Mouse (Mus musculus) MEL (cell line): ENCODE results near the gene Srsf1. TPM values are rescaled to one million over a fixed set of nuclear protein-coding genes. Genes with fewer than 3 reads are reported as not detected.

Experiments used
- DNase-seq: peaks from one replicate; pipeline ENCODE4 v3.0.0; 2011; ENCODE audit warnings: low read depth, low spot score
- H3K27ac ChIP-seq: 2 replicates; pipeline ENCODE4 v1.5.1; 2012; ENCODE audit warnings: low read depth, mild to moderate bottlenecking, control low read depth, low read length, moderate library complexity; ENCODE audit not compliant: control insufficient read depth
- H3K27me3 ChIP-seq, 2 experiments: fragments of 150-350 bp in 1 of 2; sonication (generic) in 1 of 2; 2 replicates each; pipeline ENCODE4 v1.6.1; 2012; ENCODE audit warnings: low read length in 2 of 2, mild to moderate bottlenecking in 2 of 2, improper control_type of control experiment in 1 of 2, moderate library complexity in 1 of 2; ENCODE audit not compliant: insufficient read depth in 2 of 2, control insufficient read depth in 1 of 2
- H3K36me3 ChIP-seq, 2 experiments: 2 replicates each; pipeline ENCODE4 v1.6.1; 2012 to 2014; ENCODE audit warnings: low read length in 2 of 2, improper control_type of control experiment in 1 of 2, inconsistent platforms in 1 of 2, mild to moderate bottlenecking in 1 of 2; ENCODE audit not compliant: insufficient read depth in 2 of 2, control insufficient read depth in 1 of 2
- H3K4me1 ChIP-seq, 2 experiments: fragments of 150-350 bp in 1 of 2; sonication (generic) in 1 of 2; 2 replicates each; pipeline ENCODE4 v1.6.1; 2012; ENCODE audit warnings: low read length in 2 of 2, improper control_type of control experiment in 1 of 2, mild to moderate bottlenecking in 1 of 2; ENCODE audit not compliant: insufficient read depth in 2 of 2, control insufficient read depth in 1 of 2
- H3K4me3 ChIP-seq, 2 experiments: fragments of 150-350 bp in 1 of 2; sonication (generic) in 1 of 2; 2 replicates each; pipeline ENCODE4 v1.5.1; 2012; ENCODE audit warnings: low read depth in 2 of 2, low read length in 2 of 2, mild to moderate bottlenecking in 2 of 2, moderate library complexity in 2 of 2, control low read depth in 1 of 2, improper control_type of control experiment in 1 of 2; ENCODE audit not compliant: control insufficient read depth in 1 of 2, insufficient read depth in 1 of 2
- H3K79me2 ChIP-seq: 2 replicates; pipeline ENCODE4 v1.6.1; 2012; ENCODE audit warnings: mild to moderate bottlenecking, low read length, moderate library complexity; ENCODE audit not compliant: control insufficient read depth, poor library complexity, insufficient read depth
- H3K9ac ChIP-seq: 2 replicates; pipeline ENCODE4 v1.6.1; 2012; ENCODE audit warnings: low read depth, mild to moderate bottlenecking, control low read depth, low read length, moderate library complexity; ENCODE audit not compliant: control insufficient read depth, poor library complexity, severe bottlenecking
- H3K9me3 ChIP-seq: fragments of 150-350 bp; sonication (generic); replicated peaks from 2 replicates; pipeline ENCODE4 v1.6.1; 2012; ENCODE audit warnings: mild to moderate bottlenecking, low read length, improper control_type of control experiment, moderate library complexity; ENCODE audit not compliant: insufficient read depth
- BHLHE40 ChIP-seq: IDR thresholded peaks from 2 replicates; pipeline ENCODE4 v1.6.1; 2012; ENCODE audit warnings: low read depth, mild to moderate bottlenecking, inconsistent platforms, low read length, improper control_type of control experiment, borderline replicate concordance
- CHD1 ChIP-seq: IDR thresholded peaks from 2 replicates; pipeline ENCODE4 v1.6.1; 2012; ENCODE audit warnings: low read depth, mild to moderate bottlenecking, inconsistent platforms, low read length, improper control_type of control experiment
- CHD2 ChIP-seq: IDR thresholded peaks from 2 replicates; pipeline ENCODE4 v1.6.1; 2011; ENCODE audit warnings: low read length, improper control_type of control experiment
- CTCF ChIP-seq, 3 experiments: IDR thresholded peaks in 2 of 3; conservative IDR thresholded peaks in 1 of 3; 2 replicates each; pipeline ENCODE4 v1.5.1; 2011 to 2012; ENCODE audit warnings: low read length in 3 of 3, low read depth in 2 of 3, mild to moderate bottlenecking in 2 of 3, improper control_type of control experiment in 1 of 3, inconsistent platforms in 1 of 3, mixed read lengths in 1 of 3, moderate library complexity in 1 of 3; ENCODE audit not compliant: control insufficient read depth in 1 of 3, insufficient read depth in 1 of 3, poor library complexity in 1 of 3, severe bottlenecking in 1 of 3
- ELF1 ChIP-seq: IDR thresholded peaks from 2 replicates; pipeline ENCODE4 v1.6.1; 2014; ENCODE audit warnings: low read depth, mild to moderate bottlenecking, inconsistent platforms, low read length, improper control_type of control experiment, moderate library complexity
- EP300 ChIP-seq, 2 experiments: IDR thresholded peaks; 2 replicates each; pipeline ENCODE4 v1.6.1; 2011; ENCODE audit warnings: improper control_type of control experiment in 2 of 2, low read length in 2 of 2, low read depth in 1 of 2, mild to moderate bottlenecking in 1 of 2
- ETS1 ChIP-seq: IDR thresholded peaks from 2 replicates; pipeline ENCODE4 v1.6.1; 2012; ENCODE audit warnings: low read depth, mild to moderate bottlenecking, inconsistent platforms, low read length, improper control_type of control experiment, moderate library complexity
- GABPA ChIP-seq: IDR thresholded peaks from 2 replicates; pipeline ENCODE4 v1.6.1; 2012; ENCODE audit warnings: low read depth, mild to moderate bottlenecking, inconsistent platforms, low read length, improper control_type of control experiment, moderate library complexity
- GATA1 ChIP-seq: IDR thresholded peaks from 2 replicates; pipeline ENCODE4 v1.6.1; 2011; ENCODE audit warnings: low read depth, low read length, improper control_type of control experiment
- HCFC1 ChIP-seq: IDR thresholded peaks from 2 replicates; pipeline ENCODE4 v1.6.1; 2012; ENCODE audit warnings: low read depth, mild to moderate bottlenecking, inconsistent platforms, low read length, improper control_type of control experiment, moderate library complexity
- JUND ChIP-seq: IDR thresholded peaks from 2 replicates; pipeline ENCODE4 v1.6.1; 2011; ENCODE audit warnings: low read depth, mild to moderate bottlenecking, improper control_type of control experiment, low read length
- KAT2A ChIP-seq: conservative IDR thresholded peaks from 2 replicates; pipeline ENCODE4 v1.6.1; 2012; ENCODE audit warnings: low read depth, low read length, improper control_type of control experiment, inconsistent platforms
- MAFK ChIP-seq: IDR thresholded peaks from 2 replicates; pipeline ENCODE4 v1.6.1; 2011; ENCODE audit warnings: low read depth, mild to moderate bottlenecking, low read length, improper control_type of control experiment, borderline replicate concordance
- MAX ChIP-seq: IDR thresholded peaks from 2 replicates; pipeline ENCODE4 v1.6.1; 2011; ENCODE audit warnings: low read length, improper control_type of control experiment
- MAZ ChIP-seq: IDR thresholded peaks from 2 replicates; pipeline ENCODE4 v1.6.1; 2012; ENCODE audit warnings: low read depth, mild to moderate bottlenecking, inconsistent platforms, low read length, improper control_type of control experiment
- MEF2A ChIP-seq: IDR thresholded peaks from 2 replicates; pipeline ENCODE4 v1.6.1; 2014; ENCODE audit warnings: low read depth, mild to moderate bottlenecking, inconsistent platforms, low read length, improper control_type of control experiment; ENCODE audit not compliant: poor library complexity, insufficient replicate concordance, severe bottlenecking; ENCODE audit errors: extremely low read depth
- MXI1 ChIP-seq: IDR thresholded peaks from 2 replicates; pipeline ENCODE4 v1.6.1; 2011; ENCODE audit warnings: mild to moderate bottlenecking, low read depth, low read length, improper control_type of control experiment
- MYB ChIP-seq: IDR thresholded peaks from 2 replicates; pipeline ENCODE4 v1.6.1; 2011; ENCODE audit warnings: mild to moderate bottlenecking, low read depth, low read length, improper control_type of control experiment
- MYC ChIP-seq: IDR thresholded peaks from 2 replicates; pipeline ENCODE4 v1.6.1; 2011; ENCODE audit warnings: low read depth, mild to moderate bottlenecking, low read length, improper control_type of control experiment, moderate library complexity
- NELFE ChIP-seq: IDR thresholded peaks from 2 replicates; pipeline ENCODE4 v1.6.1; 2011; ENCODE audit warnings: low read depth, low read length, improper control_type of control experiment
- NRF1 ChIP-seq: IDR thresholded peaks from 2 replicates; pipeline ENCODE4 v1.6.1; 2014; ENCODE audit warnings: low read depth, mild to moderate bottlenecking, inconsistent platforms, low read length, improper control_type of control experiment, moderate library complexity; ENCODE audit not compliant: poor library complexity, insufficient read depth, severe bottlenecking
- POLR2A ChIP-seq, 2 experiments: IDR thresholded peaks; 2 replicates each; pipeline ENCODE4 v1.6.1; 2011 to 2012; ENCODE audit warnings: low read length in 2 of 2, mild to moderate bottlenecking in 2 of 2, control low read depth in 1 of 2, improper control_type of control experiment in 1 of 2, low read depth in 1 of 2, moderate library complexity in 1 of 2; ENCODE audit not compliant: control insufficient read depth in 1 of 2, insufficient read depth in 1 of 2, poor library complexity in 1 of 2
- POLR2AphosphoS2 ChIP-seq: IDR thresholded peaks from 2 replicates; pipeline ENCODE4 v1.6.1; 2011; ENCODE audit warnings: low read length, improper control_type of control experiment
- POLR2AphosphoS5 ChIP-seq: IDR thresholded peaks from 2 replicates; pipeline ENCODE4 v1.6.1; 2012; ENCODE audit warnings: low read depth, borderline replicate concordance, mild to moderate bottlenecking, inconsistent platforms, low read length, moderate library complexity, mixed read lengths
- RCOR1 ChIP-seq: IDR thresholded peaks from 2 replicates; pipeline ENCODE4 v1.6.1; 2012; ENCODE audit warnings: low read depth, mild to moderate bottlenecking, inconsistent platforms, low read length, improper control_type of control experiment
- SIN3A ChIP-seq: IDR thresholded peaks from 2 replicates; pipeline ENCODE4 v1.6.1; 2012; ENCODE audit warnings: low read length, improper control_type of control experiment, inconsistent platforms
- SMC3 ChIP-seq: IDR thresholded peaks from 2 replicates; pipeline ENCODE4 v1.6.1; 2011; ENCODE audit warnings: low read depth, low read length, improper control_type of control experiment
- TAL1 ChIP-seq: IDR thresholded peaks from 2 replicates; pipeline ENCODE4 v1.6.1; 2012; ENCODE audit warnings: mild to moderate bottlenecking, inconsistent platforms, low read length, moderate library complexity, mixed read lengths
- TBP ChIP-seq: IDR thresholded peaks from 2 replicates; pipeline ENCODE4 v1.8.0; 2011; ENCODE audit warnings: low read depth, low read length, improper control_type of control experiment
- TCF12 ChIP-seq: IDR thresholded peaks from 2 replicates; pipeline ENCODE4 v1.6.1; 2014; ENCODE audit warnings: low read depth, mild to moderate bottlenecking, inconsistent platforms, low read length, improper control_type of control experiment, moderate library complexity
- UBTF ChIP-seq: IDR thresholded peaks from 2 replicates; pipeline ENCODE4 v1.6.1; 2012; ENCODE audit warnings: low read depth, mild to moderate bottlenecking, inconsistent platforms, low read length, improper control_type of control experiment, moderate library complexity, borderline replicate concordance; ENCODE audit not compliant: insufficient read depth
- USF2 ChIP-seq, 2 experiments: IDR thresholded peaks; 2 replicates each; pipeline ENCODE4 v1.6.1; 2011 to 2012; ENCODE audit warnings: improper control_type of control experiment in 2 of 2, low read length in 2 of 2, borderline replicate concordance in 1 of 2, inconsistent platforms in 1 of 2, low read depth in 1 of 2, mild to moderate bottlenecking in 1 of 2; ENCODE audit not compliant: insufficient read depth in 1 of 2
- ZC3H11A ChIP-seq: IDR thresholded peaks from 2 replicates; pipeline ENCODE4 v1.6.1; 2012; ENCODE audit warnings: low read depth, mild to moderate bottlenecking, inconsistent platforms, low read length, improper control_type of control experiment
- ZKSCAN1 ChIP-seq: IDR thresholded peaks from 2 replicates; pipeline ENCODE4 v1.6.1; 2012; ENCODE audit warnings: low read depth, mild to moderate bottlenecking, inconsistent platforms, low read length, improper control_type of control experiment, moderate library complexity
- ZMIZ1 ChIP-seq: IDR thresholded peaks from 2 replicates; pipeline ENCODE4 v1.6.1; 2012; ENCODE audit warnings: low read depth, mild to moderate bottlenecking, inconsistent platforms, low read length, improper control_type of control experiment, moderate library complexity
- ZNF384 ChIP-seq: IDR thresholded peaks from 2 replicates; pipeline ENCODE4 v1.6.1; 2012; ENCODE audit warnings: low read depth, mild to moderate bottlenecking, inconsistent platforms, low read length, improper control_type of control experiment
- polyA plus RNA-seq, 2 experiments: library from polyadenylated mRNA; stranded (reverse) in 1 of 2; unstranded in 1 of 2; fragments of >175 nt in 1 of 2; fragments of >200 nt in 1 of 2; gene quantifications; 2 replicates each; pipeline versions ENCODE4 v1.2.1 to v1.2.4; 2012; ENCODE audit warnings: low replicate concordance in 2 of 2, low read depth in 1 of 2; ENCODE audit not compliant: insufficient read length in 2 of 2, insufficient read depth in 1 of 2, missing spikeins in 1 of 2
- total RNA-seq: library from RNA; depleted of rRNA; stranded (reverse); fragments of 300-350 nt; gene quantifications from 2 replicates; pipeline ENCODE4 v1.2.3, GENCODE M21; 2012

Gene Srsf1
- total and polyA plus RNA-seq, 3 experiments, result 421 to 596 (median 431) TPM

DNA sequence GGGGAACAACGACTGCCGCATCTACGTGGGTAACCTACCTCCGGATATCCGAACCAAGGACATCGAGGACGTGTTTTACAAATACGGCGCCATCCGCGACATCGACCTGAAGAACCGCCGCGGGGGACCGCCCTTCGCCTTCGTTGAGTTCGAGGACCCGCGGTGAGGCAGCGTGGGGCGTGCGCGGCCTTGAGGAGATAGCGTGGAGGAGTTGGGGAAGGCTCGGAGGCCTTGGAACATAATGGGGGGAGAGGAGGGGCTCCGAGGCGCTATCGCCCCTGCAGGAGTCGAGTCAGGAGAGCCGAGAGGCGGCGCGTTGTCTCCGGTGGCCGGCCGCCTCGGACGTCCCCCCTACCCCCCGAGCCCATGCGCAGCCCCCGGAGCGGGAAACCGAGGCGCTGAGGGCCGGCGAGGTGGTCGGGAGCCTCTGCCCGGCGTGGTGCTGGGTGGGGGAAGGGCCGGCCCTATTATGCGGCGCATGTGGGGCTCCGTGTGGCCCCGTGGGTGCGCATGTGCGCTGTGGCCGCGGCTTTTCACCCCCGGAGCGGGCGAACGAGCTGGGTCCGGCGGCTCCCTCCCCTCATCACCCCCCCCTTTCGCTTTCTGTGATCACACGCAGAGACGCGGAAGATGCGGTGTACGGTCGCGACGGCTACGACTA, 828 bp downstream of the Srsf1 start:
- peak; percentile 75 for DNase-seq
- peaks cover 31 to 40% of the 10 kb centered on the region in 2 experiments for H3K36me3 ChIP-seq
- peak overlapping the region; percentile 91 for H3K27ac ChIP-seq
- H3K9me3 ChIP-seq, result no peaks in the 10 kb centered on the region
- H3K9ac ChIP-seq, result peak overlapping the region; percentile 97
- peak overlapping the region; percentile 76 to 84 for H3K4me3 ChIP-seq
- H3K27me3 ChIP-seq, result no peaks in the 10 kb centered on the region
- H3K4me1 ChIP-seq, result peaks cover 5 to 17% of the 10 kb centered on the region in 2 experiments
- peaks cover 33% of the 10 kb centered on the region for H3K79me2 ChIP-seq
- TF ChIP-seq POLR2A (IDR thresholded peaks at IDR 0.05; ENCODE audit: control insufficient read depth in 1 of 2, insufficient read depth in 1 of 2, low read depth in 1 of 2, low read length in 2 of 2, poor library complexity in 1 of 2) (no peak; a peak in 3 of 4 replicates), CHD1 (peak; percentile 80; the same call in 1 of the 2 replicates), MEF2A (no peak), EP300 (IDR thresholded peaks at IDR 0.05; ENCODE audit: low read depth in 1 of 2, low read length in 2 of 2) (no peak), ZKSCAN1 (no peak), ETS1 (no peak), MYB (no peak), HCFC1 (no peak), JUND (no peak), UBTF (peak; percentile 93; the same call in 1 of the 2 replicates), TCF12 (no peak), MYC (peak; percentile 79), SMC3 (no peak), POLR2AphosphoS2 (no peak; the same call in 1 of the 2 replicates), ELF1 (no peak), NRF1 (peak; percentile 75), TAL1 (no peak), NELFE (no peak), MAZ (peak; percentile 63), CHD2 (no peak), TBP (peak; percentile 10; the same call in 1 of the 2 replicates), RCOR1 (no peak), MXI1 (peak; percentile 17; the same call in 1 of the 2 replicates), SIN3A (no peak; the same call in 1 of the 2 replicates), USF2 (IDR thresholded peaks at IDR 0.05; ENCODE audit: borderline replicate concordance in 1 of 2, insufficient read depth in 1 of 2, low read depth in 1 of 2, low read length in 2 of 2) (no peak), ZC3H11A (no peak), ZMIZ1 (no peak; the same call in 1 of the 2 replicates), BHLHE40 (no peak), GATA1 (no peak), MAFK (no peak), POLR2AphosphoS5 (no peak), CTCF (IDR thresholded peaks at IDR 0.05 in 2 of 3, conservative IDR thresholded peaks at IDR 0.05 in 1 of 3; ENCODE audit: control insufficient read depth in 1 of 3, insufficient read depth in 1 of 3, low read depth in 2 of 3, low read length in 3 of 3, poor library complexity in 1 of 3, severe bottlenecking in 1 of 3) (no peak), MAX (peak; percentile 81), GABPA (no peak), KAT2A (no peak), ZNF384 (no peak)
